Mouse (Mus musculus) C2C12 (cell line): ENCODE results near the gene Rnf182.

Source experiments
- CTCF ChIP-seq: IDR thresholded peaks from one replicate; pipeline ENCODE4 v1.5.1; 2011; ENCODE audit not compliant: control insufficient read depth, insufficient read depth, insufficient read length
- MAX ChIP-seq: IDR thresholded peaks from one replicate; pipeline ENCODE4 v1.6.1; 2011; ENCODE audit warnings: mild to moderate bottlenecking, control low read depth

DNA sequence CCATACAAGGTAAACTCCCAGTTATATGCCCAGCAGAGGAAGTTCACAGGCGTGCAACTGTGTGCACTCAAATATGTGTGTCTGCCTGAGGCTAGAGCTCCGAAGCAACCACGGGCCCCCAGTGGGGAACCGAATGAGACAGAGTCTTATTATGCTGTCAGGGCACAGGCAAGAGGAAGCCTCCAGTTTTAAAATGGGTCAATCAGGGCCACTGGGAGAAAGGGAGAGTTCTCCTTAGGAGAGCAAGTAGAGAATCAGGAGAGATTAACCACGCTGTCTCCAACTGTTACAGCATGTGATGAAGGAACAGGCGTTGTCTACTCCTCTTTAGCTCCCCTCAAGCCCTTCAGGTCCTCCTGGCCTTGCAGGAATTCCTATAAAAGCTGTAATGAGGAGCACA lies 33.0 kb downstream of the Rnf182 start:
- no peak for TF ChIP-seq CTCF
- no peak for TF ChIP-seq MAX
